Mouse (Mus musculus): ENCODE results near the gene Notch3.
A peak's percentile ranks its signal among the peaks of the same experiment; 100 is the strongest.

Gene Notch3

DNA sequence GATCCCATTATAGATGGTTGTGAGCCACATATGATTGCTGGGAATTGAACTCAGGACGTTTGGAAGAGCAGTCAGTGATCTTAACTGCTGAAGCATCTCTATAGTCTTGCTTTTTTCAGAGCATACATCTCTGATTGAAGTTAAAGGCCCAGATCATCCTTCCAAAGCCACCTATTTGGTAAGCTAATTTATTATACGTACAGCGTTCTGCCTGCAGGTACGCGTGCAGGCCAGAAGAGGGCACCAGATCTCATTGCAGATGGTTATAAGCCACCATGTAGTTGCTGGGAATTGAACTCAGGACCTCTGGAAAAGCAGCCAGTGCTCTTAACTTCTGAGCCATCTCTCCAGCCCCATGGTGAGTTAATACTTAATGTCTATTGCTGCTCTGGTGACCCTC is 73.8 kb downstream of the Notch3 start:
- no peak for DNase-seq (ENCODE audit: low spot score)

- no peak for DNase-seq (ENCODE audit: low spot score)
Observed at GRCm38 (mm10) chr17:32092241-32092619, 74.4 kb downstream of the Notch3 start.

DNA sequence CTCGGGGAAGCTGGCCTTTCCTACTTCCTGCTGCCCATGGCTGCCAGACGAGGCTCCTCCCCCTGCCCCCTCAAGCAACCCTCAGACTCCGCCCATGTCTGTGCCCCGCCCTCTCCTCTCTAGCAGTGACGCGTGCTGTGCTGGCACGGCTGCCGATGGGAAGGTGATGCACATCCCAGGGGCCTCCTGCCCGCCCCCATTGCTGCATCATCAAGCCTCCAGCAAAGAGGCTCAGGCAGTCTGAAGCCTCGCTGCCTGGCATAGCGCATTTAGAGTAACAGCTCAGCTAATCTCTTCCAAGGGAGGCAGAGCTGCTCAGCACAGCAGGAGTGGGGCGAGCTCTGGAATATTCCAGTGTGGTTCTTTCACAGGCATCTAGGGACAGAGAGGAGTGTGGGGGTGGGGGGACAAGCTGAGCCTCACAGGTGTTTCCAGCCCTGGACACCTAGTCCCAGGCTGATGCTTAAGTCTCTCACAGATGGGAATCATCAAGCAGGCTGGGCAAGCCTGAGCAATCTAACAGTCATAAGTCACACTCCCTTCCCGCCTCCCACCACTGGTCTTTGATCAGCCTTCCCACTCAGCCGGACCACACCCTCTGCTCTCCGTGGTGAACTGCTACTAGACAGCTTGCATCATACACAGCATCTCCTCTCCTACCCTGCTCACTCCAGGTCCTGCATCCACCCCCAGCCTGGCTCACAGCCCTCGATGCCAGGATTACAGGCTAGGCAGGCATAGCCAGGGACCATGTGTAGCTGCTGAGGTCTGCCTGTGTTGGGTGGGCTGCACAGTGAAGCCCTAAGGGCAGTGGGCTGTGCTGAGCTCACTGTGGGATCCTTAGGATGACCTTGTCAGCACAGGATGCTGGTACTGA is 75.0 kb downstream of the Notch3 start:
- peak; percentile 68 for DNase-seq (ENCODE audit: low spot score)

DNA sequence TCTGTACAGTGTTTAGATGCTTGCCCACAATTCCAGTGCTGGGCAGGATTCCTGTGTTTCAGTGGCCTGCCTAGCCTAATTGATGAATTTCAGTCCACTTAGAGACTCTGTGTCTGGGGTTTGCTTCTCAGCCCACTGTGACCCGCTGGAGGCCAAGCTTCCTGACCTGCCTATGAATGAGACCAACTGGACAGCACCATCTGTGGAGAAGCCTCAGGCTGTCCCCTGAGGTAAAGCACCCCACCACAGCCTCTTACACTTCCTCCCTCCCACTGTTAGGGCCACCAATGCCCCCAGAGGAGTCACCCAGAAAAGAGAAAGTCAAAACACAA is 75.7 kb downstream of the Notch3 start:
- DNase-seq (ENCODE audit: low spot score) = no peak

DNA sequence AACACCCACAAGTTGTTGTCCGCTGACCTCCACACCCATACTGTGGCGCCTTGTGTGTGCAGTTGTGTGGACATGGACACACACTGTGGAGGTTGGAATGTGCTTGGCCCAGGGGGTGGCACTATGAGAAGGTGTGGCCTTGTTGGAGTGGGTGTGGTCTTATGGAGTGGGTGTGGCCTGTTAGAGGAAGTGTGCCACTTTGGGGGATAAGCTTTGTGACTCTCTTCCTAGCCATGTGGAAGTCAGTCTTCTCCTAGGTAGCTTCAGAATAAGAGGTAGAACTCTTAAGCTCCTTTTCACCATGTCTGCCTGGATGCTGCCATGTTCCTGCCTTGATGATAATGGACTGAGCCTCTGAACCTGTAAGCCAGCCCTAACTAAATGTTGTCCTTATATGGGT is 79.6 kb downstream of the Notch3 start:
- DNase-seq (ENCODE audit: low spot score) = no peak

GRCm38 (mm10) chr17:32083351-32083750 is 83.3 kb downstream of the Notch3 start:
- no peak for DNase-seq (ENCODE audit: low spot score)

- DNase-seq (ENCODE audit: low spot score) = no peak
Observed at GRCm38 (mm10) chr17:32075164-32075563, 91.5 kb downstream of the Notch3 start.

GRCm38 (mm10) chr17:32074658-32075057 is 92.0 kb downstream of the Notch3 start:
- DNase-seq (ENCODE audit: low spot score) = no peak

- DNase-seq (ENCODE audit: low spot score) = peak; percentile 59
Observed at GRCm38 (mm10) chr17:32073359-32073758, 93.3 kb downstream of the Notch3 start.
